Mouse (Mus musculus) CD4-positive, CD25-positive, alpha-beta regulatory T cell, adult 4 months (primary cell): ENCODE measurements around the gene Pdgfra. TPM values are rescaled to one million over a fixed set of nuclear protein-coding genes. Genes with fewer than 3 reads are reported as not detected.

Experiments used
- ATAC-seq: one replicate; pipeline ENCODE4 v1.8.0; 2017
- polyA plus RNA-seq, 2 experiments: library from polyadenylated mRNA; unstranded; fragments of 100-300 nt; shearing (Covaris generic); gene quantifications; one replicate each; pipeline ENCODE4 v1.2.1; 2017

Gene Pdgfra
- polyA plus RNA-seq, 2 experiments from 2014 or later: 0.66 TPM; not detected in 1

DNA sequence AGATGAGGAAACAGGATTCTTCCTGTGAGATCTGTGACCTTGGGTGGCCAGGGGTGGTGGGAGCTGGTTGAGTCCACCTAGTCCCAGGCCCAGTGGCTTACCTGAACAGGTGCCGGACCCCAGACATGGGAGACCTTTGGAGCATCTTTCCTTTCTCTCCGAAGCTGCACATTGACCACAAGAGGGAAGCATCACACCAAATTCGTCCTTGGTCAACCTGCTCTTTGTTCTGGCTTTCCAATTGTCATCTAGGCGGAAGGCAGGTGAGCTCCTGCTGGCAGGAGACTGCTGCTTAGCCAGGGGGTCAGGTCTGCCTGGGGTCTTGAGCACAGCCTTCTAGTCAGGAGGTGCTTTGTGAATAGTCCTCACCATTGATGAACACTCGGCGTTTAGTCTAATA lies 62.4 kb downstream of the Pdgfra start:
- no peak for ATAC-seq

DNA sequence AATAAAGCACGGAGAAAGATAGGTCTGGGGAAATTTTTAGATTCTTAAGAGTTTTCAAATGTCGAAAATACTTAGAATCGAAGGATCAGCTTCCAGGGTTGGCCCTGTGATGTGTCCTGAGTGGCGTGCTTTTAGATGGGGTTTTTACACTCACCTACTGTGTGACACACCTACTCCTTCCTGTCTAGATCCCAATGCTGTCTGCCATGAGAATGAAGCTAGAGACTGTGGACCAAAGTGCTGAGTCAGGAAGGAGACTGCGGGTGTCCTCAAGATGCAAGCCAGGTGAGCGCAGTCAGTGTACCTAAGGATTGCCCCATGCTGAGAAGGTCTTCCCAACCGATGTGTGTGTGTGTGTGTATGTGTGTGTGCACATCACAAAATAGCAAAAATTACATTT lies 62.8 kb downstream of the Pdgfra start:
- no peak for ATAC-seq

- no peak for ATAC-seq
These were observed 63.7 kb downstream of the Pdgfra start for GRCm38 (mm10) chr5:75215678-75216256.

DNA sequence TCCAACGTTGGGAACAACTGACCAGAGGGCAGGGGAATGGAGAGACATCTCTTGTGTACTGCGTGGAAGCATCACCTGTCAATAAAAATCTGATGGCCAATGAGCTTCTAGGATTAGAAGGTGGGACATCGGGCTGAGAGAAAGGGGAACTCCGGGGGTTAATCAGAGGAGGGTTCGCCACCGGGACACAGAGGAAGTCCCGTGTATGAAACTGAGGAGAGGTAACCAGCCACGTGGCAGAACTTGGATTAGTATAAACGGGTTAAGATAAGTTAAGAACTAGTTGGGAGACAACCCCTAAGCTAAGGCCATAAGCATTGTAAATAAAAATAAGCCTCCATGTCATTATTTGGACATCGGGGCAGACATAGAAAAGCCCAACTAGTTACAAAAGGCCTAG lies 69.5 kb downstream of the Pdgfra start:
- no peak for ATAC-seq

- no peak for ATAC-seq
These were observed 70.6 kb downstream of the Pdgfra start for GRCm38 (mm10) chr5:75222491-75223265.

DNA sequence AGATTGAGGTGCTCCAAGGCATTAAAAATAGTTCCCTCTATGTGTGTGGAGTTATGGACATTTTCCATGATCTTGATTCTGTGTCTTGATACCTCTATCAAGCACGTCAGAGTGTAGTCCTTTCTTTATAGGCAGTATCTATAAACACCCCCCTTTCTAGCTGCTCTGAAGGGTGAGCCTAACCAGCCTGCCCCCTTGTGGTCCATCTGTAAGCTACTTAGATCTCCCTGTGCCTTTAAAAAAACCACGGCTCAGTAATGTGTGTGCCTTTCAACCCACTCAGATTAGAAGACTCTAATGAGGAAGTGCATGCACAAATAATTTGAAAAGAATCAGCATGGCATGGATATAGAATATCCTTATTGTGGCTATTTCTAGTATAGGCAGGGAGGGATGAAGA lies 86.3 kb downstream of the Pdgfra start:
- no peak for ATAC-seq

DNA sequence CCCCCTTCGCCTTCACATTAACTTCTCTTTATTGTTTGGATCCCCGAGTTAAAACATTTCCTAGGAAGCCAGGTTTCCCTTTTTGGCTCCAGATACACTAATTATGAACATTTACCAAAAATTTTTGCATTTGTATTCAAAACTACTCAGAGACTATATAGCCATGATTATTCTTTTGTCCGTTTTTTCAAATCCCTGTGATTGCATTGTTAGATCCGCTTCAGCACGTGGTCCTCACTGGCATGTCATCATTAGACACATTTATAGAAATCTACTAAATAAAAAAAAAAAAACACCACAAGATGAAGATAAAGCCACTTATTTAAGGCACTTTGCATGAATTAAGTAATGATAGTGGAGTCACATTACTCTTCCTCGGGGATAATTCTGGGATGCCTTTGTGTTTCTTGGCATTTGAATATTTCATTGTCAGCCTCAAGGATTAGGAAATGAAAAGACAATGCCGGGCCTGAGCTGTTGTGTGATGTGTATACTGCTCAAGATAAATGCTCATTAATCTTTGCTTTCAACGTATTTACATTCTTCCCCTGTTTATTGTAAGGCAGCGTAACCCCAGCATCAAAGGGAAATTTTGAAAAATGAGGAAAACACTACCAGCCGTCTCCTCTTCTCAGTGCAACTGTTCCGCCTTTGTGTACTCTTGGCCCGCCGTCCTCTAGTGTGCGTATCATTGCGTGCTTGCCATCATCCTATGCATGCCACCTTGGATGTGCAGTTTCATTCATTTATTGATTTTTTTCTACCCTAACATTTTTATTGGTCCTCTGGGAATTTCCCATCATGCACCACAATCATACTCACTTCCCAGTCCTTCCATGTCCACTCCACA lies 87.1 kb downstream of the Pdgfra start:
- ATAC-seq: no peak

GRCm38 (mm10) chr5:75247070-75247740 lies 95.1 kb downstream of the Pdgfra start:
- ATAC-seq: no peak

Other genes starting within 250 kb of the Pdgfra start
- gene Chic2, start 107.5 kb upstream of the Pdgfra start, polyA plus RNA-seq: 1 to 10 TPM; 7.2 to 9.1 TPM
- not detected for gene Gsx2, start 76.7 kb upstream of the Pdgfra start, polyA plus RNA-seq